Mouse (Mus musculus) liver, postnatal 0 days (tissue): ENCODE measurements at regions not wholly inside any gene's neighbourhood (a gene's known extent, or its start where the extent isn't known, plus 50 kb on each side); places are given as distances from the start of the nearest gene placed in this dataset.
"Not testable (repeated sequence)": the region's sequence is repeated elsewhere in the genome, so short reads cannot be mapped to it uniquely, and the experiment has no call there.

Experiments
- ATAC-seq: fragments of 200-750 bp; cut with Nextera tagmentation; 2 replicates; pipeline ENCODE4 v1.8.0; 2017; ENCODE audit warnings: mild to moderate bottlenecking, moderate library complexity
- DNase-seq: peaks from one replicate; pipeline ENCODE4 v3.0.0-alpha.2; 2016
- H3K27ac ChIP-seq: fragments of 300-500 bp; sonication (generic); 2 replicates; pipeline ENCODE4 v1.5.1; 2014; ENCODE audit warnings: antibody characterized with exemption, moderate library complexity, mild to moderate bottlenecking, low read depth
- H3K27me3 ChIP-seq: fragments of 300-500 bp; sonication (generic); 2 replicates; pipeline ENCODE4 v1.6.1; 2014; ENCODE audit warnings: low read length, control low read depth, mixed read lengths; ENCODE audit not compliant: insufficient read depth
- H3K36me3 ChIP-seq: fragments of 300-500 bp; sonication (generic); replicated peaks from 2 replicates; pipeline ENCODE4 v1.6.1; 2014; ENCODE audit warnings: mild to moderate bottlenecking, control low read depth, low read length, moderate library complexity, mixed read lengths; ENCODE audit not compliant: insufficient read depth
- H3K4me1 ChIP-seq: fragments of 300-500 bp; sonication (generic); 2 replicates; pipeline ENCODE4 v1.6.1; 2014; ENCODE audit warnings: antibody characterized with exemption, mild to moderate bottlenecking, control low read depth; ENCODE audit not compliant: insufficient read depth
- H3K4me2 ChIP-seq: fragments of 300-500 bp; sonication (generic); 2 replicates; pipeline ENCODE4 v1.6.1; 2014; ENCODE audit warnings: low read depth, mild to moderate bottlenecking, low read length, moderate library complexity, mixed read lengths
- H3K4me3 ChIP-seq: fragments of 300-500 bp; sonication (generic); 2 replicates; pipeline ENCODE4 v1.5.1; 2014; ENCODE audit warnings: low read depth, low read length
- H3K9ac ChIP-seq: fragments of 300-500 bp; sonication (generic); replicated peaks from 2 replicates; pipeline ENCODE4 v1.6.1; 2014; ENCODE audit warnings: mild to moderate bottlenecking, moderate library complexity
- H3K9me3 ChIP-seq: fragments of 300-500 bp; sonication (generic); 2 replicates; pipeline ENCODE4 v1.6.1; 2016; ENCODE audit warnings: mild to moderate bottlenecking, control low read depth, low read length, mixed read lengths
- CTCF ChIP-seq: sonication (generic); IDR thresholded peaks from 2 replicates; pipeline ENCODE4 v1.5.1; 2016; ENCODE audit warnings: antibody characterized with exemption, low read depth
- EP300 ChIP-seq: IDR thresholded peaks from 2 replicates; pipeline ENCODE4 v1.6.1; 2016; ENCODE audit warnings: antibody characterized with exemption, low read depth, mild to moderate bottlenecking
- WGBS: fragments of 180-500 bp; shearing (Covaris S2); extraction: QIAGEN DNeasy Blood & Tissue Kit; methylation state at CpG from one replicate; pipeline ENCODE4 v1.1.7; 2014; ENCODE audit not compliant: insufficient replicate concordance; 5-methylcytosine and 5-hydroxymethylcytosine counted together

GRCm38 (mm10) chr5:3219230-3219629, 122.1 kb upstream of the Cdk6 start:
- Histone ChIP-seq H3K27me3 (no peaks in the 10 kb centered on the region), H3K9me3 (no peaks in the 10 kb centered on the region), H3K9ac (no peak overlapping the region), H3K27ac (no peak overlapping the region), H3K4me2 (no peak overlapping the region), H3K36me3 (no peaks in the 10 kb centered on the region), H3K4me3 (no peak overlapping the region), H3K4me1 (no peaks in the 10 kb centered on the region)
- WGBS = 37% methylated on average over 4 of the region's 4 CpGs
- ATAC-seq = no peak
- TF ChIP-seq EP300 = no peak
- TF ChIP-seq CTCF = no peak
- DNase-seq = no peak

DNA sequence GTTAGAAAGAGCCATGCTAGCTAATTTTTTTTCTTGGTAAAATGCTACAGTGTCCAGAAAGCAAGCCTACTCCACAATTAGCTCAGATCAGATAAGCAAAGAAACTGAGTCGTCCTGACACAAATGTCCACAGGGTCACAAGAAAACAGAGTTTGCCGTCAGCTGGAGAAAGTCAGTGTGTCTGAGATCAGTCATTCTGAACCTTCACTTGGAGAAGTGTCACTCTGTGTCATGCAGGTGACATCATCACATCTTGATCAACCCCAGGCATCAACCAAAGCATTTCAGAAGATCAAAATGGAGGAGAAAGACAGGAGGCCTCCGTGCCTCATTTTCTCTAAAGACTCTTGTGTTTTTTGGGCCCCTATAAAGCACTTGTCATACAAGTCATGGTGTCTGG, 121.5 kb upstream of the Cdk6 start:
- ATAC-seq (no peak), DNase-seq (no peak)
- Histone ChIP-seq H3K4me1 (no peaks in the 10 kb centered on the region), H3K4me2 (no peak overlapping the region), H3K9ac (no peak overlapping the region), H3K9me3 (no peaks in the 10 kb centered on the region), H3K4me3 (no peak overlapping the region), H3K27ac (no peak overlapping the region), H3K27me3 (no peaks in the 10 kb centered on the region), H3K36me3 (no peaks in the 10 kb centered on the region)
- no peak for TF ChIP-seq EP300
- no peak for TF ChIP-seq CTCF
- WGBS = 65% methylated on average over 3 of the region's 3 CpGs

DNA sequence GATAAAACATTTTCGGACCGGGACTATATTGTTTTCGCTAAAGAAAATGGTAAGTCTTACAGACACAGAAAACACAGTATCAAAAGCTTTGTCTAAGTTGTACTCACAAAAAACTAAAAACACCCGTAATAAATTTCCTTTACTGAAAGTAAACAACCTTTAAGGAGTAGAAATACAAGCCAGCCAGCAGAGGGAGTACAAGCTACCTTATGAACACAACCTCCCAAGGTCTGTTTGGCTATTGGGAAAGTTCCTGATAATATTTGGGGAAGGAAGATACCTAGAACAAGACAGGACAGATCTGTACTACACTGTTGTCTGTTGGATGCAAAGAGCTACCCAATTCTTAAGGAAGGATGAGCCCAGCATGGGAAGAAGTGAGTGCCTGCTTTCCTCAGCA, 117.5 kb upstream of the Cdk6 start:
- not testable (repeated sequence) for ATAC-seq, DNase-seq
- WGBS = 63% methylated on average over 4 of the region's 4 CpGs

GRCm38 (mm10) chr5:3224392-3225054, 116.8 kb upstream of the Cdk6 start:
- H3K9me3 ChIP-seq, H3K9ac ChIP-seq, H3K4me1 ChIP-seq, H3K4me2 ChIP-seq, H3K27me3 ChIP-seq, H3K36me3 ChIP-seq, DNase-seq, ATAC-seq, H3K4me3 ChIP-seq, H3K27ac ChIP-seq: not testable (repeated sequence)
- 74% methylated on average over 14 of the region's 14 CpGs for WGBS

More for the DNA sequence above, 117.5 kb upstream of the Cdk6 start:
- H3K4me1 ChIP-seq, H3K4me3 ChIP-seq, H3K9ac ChIP-seq, H3K36me3 ChIP-seq, H3K9me3 ChIP-seq, H3K27me3 ChIP-seq, H3K4me2 ChIP-seq, H3K27ac ChIP-seq: not testable (repeated sequence)
- peak; percentile 50 for TF ChIP-seq CTCF

DNA sequence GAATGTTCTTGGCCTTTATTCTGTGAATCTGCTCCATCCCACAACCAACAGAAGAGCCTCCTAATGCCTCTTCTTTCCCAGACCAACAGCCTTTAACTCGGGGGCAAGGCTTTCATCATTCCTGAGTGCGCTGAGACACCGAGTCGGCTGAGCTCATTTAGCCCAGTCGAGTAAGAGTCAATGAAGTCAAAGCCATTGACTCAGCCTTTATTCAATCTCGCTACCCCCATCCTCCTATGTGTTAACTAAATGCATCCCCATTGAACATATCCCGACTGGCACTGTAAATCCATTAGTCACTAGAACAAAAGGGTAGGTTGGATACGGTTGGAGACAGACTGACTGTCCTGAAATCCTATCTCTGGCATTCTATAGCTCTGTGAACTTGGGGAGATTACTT, 115.9 kb upstream of the Cdk6 start:
- 86% methylated on average over 8 of the region's 8 CpGs for WGBS
- H3K4me3 ChIP-seq, H3K9me3 ChIP-seq, H3K4me2 ChIP-seq, H3K36me3 ChIP-seq, H3K9ac ChIP-seq, H3K4me1 ChIP-seq, ATAC-seq, DNase-seq, H3K27ac ChIP-seq, H3K27me3 ChIP-seq: not testable (repeated sequence)

GRCm38 (mm10) chr5:3244067-3244466, 97.2 kb upstream of the Cdk6 start:
- not testable (repeated sequence) for H3K9me3 ChIP-seq, H3K4me3 ChIP-seq, ATAC-seq, H3K36me3 ChIP-seq, H3K27me3 ChIP-seq, H3K9ac ChIP-seq, DNase-seq, H3K4me1 ChIP-seq, H3K4me2 ChIP-seq, H3K27ac ChIP-seq
- WGBS = 70% methylated on average over 2 of the region's 2 CpGs

- no peak for TF ChIP-seq EP300
- TF ChIP-seq CTCF = no peak
- ATAC-seq = no peak
- Histone ChIP-seq H3K4me2 (no peak overlapping the region), H3K4me1 (no peaks in the 10 kb centered on the region), H3K4me3 (no peak overlapping the region), H3K36me3 (no peaks in the 10 kb centered on the region), H3K9ac (no peak overlapping the region), H3K9me3 (no peaks in the 10 kb centered on the region), H3K27me3 (no peaks in the 10 kb centered on the region), H3K27ac (no peak overlapping the region)
- no peak for DNase-seq
- WGBS = 44% methylated on average over 2 of the region's 2 CpGs
Measured at GRCm38 (mm10) chr5:3247333-3247732, 94.0 kb upstream of the Cdk6 start.
